Mouse (Mus musculus): ENCODE results near the gene Fcgrt.

Gene Fcgrt

DNA sequence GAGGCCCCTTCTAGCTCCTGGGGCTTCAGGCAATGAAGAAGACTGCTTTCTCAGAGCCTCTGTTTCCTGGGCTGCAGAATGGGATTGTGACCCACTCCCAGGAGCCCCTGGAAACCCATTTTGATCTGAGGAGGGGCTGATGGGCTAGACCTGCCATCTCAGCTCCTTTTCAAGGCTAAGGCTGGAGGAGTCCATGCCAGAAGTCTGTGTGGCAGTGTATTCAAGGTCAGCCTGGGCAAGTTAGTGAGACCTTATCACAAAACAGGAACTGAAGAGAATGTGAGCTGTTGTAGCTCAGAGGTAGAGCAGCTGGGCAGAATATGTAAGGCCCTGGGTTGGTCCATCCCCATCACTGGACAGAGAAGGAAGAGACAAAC, 46.7 kb downstream of the Fcgrt start:
- in situ Hi-C loops (cut with MboI, MseI) = no loop called here

DNA sequence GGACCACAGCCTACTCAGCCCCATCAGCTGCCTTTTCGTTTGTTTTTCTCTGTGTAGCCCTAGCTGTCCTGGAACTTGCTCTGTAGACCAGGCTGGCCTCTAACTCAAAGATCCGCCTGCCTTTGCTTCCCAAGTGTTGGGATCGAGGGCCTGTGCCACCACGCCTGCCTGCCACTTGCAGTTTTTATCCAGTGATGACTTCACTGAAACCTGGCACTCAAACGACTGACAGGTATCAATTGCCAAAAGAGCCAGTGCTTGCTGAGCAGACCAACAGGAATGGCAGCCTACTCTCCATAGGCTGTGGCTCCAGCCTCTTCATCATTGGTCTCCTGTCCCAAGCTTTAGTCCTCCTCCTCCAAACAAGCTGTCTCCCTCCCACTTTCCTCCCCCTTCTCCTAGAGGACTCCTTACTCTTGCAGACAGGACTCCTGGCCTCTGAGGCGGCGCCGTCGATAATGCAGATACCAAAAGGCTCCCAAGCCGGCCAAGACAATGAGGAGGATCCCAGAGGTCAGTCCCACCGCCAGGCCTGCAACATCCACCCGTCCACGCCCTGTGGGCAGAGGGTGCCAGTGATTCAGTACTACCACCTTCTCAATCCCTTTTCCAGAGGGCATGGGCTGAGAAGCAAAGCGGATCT, 47.2 kb downstream of the Fcgrt start:
- in situ Hi-C loops (cut with MboI, MseI) = no loop called here

DNA sequence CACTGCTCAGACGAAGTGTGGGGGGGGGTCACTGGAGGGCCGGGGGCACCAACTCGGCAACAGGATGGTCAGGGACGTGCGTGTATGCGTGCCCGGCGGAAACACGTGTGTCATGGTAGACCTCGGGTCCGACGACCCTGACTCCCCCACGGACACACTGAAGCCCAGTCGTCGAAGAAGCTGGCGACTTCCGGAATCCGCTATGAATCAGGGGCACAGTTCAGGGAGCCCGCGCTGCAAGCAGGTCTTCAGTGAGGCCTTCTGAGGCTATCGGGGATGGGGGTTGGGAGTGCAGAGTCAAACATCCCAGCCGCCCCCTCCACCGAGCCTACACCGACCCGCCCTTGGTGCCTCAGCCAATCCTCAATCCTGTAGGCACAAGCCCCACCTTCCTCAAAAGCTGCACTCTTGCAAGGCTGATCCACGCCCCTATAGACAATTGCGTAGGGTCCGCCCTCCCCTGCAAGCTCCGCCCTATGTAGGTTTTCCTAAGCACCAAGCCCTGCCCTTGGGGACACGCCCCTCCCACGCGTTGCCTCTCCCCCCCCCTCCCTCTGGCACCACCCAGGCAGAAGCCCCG, 49.6 kb downstream of the Fcgrt start:
- in situ Hi-C loops (cut with MboI, MseI) = no loop called here

DNA sequence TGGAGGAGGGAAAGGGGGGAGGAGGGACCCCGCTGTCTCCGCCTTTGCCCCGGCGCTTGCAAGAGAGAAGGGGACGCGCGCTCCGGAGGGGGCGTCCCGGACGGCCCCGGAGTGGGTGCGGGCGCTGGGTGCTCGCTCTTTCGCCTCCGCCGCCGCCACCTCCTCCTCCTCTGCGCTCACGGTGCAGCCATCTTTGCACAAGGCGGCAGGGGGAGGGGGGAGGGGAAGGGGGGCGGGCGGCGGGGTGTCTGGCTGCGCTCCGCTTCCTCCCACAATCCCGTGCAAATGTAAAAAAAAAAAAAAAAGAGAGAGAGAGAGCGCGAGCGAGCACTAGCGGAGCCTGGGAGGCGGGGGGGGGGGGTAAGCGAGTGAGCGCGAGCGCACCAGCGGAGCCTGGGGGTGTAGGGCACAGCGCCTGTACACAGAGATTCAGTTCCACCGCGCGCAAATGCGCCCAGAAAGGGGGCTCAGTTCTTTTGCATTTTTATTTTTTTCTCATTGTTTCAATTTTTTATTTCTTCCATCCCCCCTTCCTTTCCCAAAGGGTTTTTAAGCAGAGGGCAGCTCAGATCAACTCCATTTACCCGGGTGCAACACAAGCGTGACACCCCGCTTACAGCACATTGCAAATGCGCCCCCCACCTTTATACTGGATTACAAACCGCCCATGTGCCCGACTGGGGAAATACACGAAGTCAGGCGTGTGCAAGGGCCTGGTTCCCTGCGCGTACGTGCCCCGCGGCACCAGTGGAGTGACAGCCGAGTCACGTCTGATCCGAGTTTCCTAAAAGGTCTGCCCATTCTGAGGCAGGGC, 50.3 kb downstream of the Fcgrt start:
- in situ Hi-C loops (cut with MboI, MseI) = no loop called here

DNA sequence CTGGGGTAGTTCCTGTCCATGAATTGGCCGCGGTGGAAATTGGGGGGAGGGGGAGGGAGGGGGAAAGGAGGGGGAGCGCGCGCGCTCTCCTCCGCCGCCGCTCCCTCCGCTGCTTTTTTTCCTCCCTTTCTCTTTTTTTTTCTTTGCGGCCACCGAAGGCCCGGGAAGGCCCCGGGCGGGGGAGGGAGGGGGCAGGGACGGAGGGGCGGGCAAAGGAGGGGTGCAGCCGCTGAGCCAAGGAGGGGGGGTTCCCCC, 50.9 kb downstream of the Fcgrt start, which contains the start of gene Prr12:
Prr12 (minus strand) TSS at position 20 of the 255 bp plus-strand sequence.
- in situ Hi-C loops (cut with MboI, MseI) = no loop called here

GRCm38 (mm10) chr7:45052181-45052861, 51.3 kb downstream of the Fcgrt start:
- in situ Hi-C loops (cut with MboI, MseI) = no loop called here

GRCm38 (mm10) chr7:45051601-45051974, 52.1 kb downstream of the Fcgrt start:
- in situ Hi-C loops (cut with MboI, MseI) = no loop called here

GRCm38 (mm10) chr7:45050945-45051600, 52.6 kb downstream of the Fcgrt start:
- in situ Hi-C loops (cut with MboI, MseI) = no loop called here

- in situ Hi-C loops (cut with MboI, MseI) = no loop called here
Measured at GRCm38 (mm10) chr7:45048923-45049657, 54.6 kb downstream of the Fcgrt start.

GRCm38 (mm10) chr7:45048001-45048890, 55.4 kb downstream of the Fcgrt start:
- in situ Hi-C loops (cut with MboI, MseI) = no loop called here

DNA sequence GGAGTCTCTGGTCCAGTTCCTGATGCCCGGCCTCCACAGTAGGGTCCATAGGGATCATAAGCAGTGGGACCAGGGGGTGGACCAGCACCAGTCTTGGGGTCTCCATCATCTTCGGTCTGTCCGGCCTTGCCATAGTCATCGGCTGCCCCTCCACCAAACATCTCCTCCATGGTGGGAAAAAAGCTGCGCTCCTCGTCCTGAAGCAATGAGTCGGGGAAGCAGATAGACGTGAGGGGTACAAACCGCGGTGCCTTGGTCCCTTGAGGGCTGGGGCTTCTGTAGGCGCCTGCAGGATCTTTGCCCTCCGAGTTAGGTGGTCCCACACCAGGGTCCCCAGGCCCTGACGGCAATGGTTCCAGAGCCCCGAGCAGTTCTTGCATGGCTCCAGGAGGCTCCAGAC, 56.2 kb downstream of the Fcgrt start:
- in situ Hi-C loops (cut with MboI, MseI) = no loop called here

DNA sequence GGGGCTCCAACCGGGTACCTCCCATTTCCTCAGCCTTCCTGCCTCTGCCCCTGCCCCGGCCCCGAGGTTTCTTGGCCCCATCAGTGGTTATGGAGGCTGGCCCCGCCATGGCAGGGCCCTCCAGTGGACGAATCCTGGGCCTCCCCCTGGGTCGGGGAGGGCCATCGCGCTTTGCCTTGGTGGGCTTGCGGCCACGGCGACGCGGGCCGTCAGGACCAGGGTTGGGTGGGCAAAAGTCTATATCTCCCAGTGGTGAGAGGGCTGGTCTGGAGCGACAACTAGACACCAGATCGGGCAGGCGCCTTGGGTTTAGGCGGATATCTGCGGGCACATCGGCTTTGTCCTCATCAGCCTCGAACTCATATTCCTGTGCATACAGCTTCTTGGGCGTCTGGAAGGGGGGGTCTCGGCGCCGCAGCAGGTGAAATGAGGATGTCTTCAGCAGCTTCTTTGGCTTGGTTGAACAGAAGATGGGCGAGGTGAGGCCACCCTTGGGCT, 56.7 kb downstream of the Fcgrt start:
- in situ Hi-C loops (cut with MboI, MseI) = no loop called here

- in situ Hi-C loops (cut with MboI, MseI) = no loop called here
Measured at GRCm38 (mm10) chr7:45045741-45046140, 57.9 kb downstream of the Fcgrt start.

DNA sequence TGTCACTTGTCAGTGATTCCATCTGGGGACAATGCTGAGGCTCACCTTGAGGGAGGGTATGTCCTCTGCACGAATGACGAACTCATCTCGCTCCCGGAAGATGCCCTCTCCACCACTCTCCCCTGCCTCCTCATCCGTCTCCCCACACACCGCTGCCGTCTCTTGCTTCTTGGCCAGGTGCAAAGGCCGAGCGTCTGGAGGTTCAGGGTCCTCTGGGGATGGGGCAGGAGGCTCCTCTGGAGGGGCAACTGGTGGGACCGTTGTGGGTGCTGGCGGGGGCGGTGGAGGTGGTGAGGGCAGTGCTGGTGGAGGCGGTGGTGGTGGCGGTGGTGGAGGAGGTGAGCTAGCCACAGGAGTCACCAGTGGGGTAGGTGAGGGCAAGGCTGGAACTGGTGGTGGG, 60.3 kb downstream of the Fcgrt start:
- in situ Hi-C loops (cut with MboI, MseI) = no loop called here
